Mouse (Mus musculus) bone marrow, adult 2 months (tissue): ENCODE measurements around the gene Olfr1302.

Experiments used
- CTCF ChIP-seq: fragments of 200-500 bp; IDR thresholded peaks from 2 replicates; pipeline ENCODE4 v1.5.1; 2011; ENCODE audit warnings: low read length, control low read depth; ENCODE audit not compliant: control insufficient read depth, insufficient read depth
- POLR2A ChIP-seq: fragments of 200-500 bp; IDR thresholded peaks from 2 replicates; pipeline ENCODE4 v1.6.1; 2011; ENCODE audit warnings: low read depth, mild to moderate bottlenecking, control low read depth, low read length, borderline replicate concordance; ENCODE audit not compliant: control insufficient read depth

DNA sequence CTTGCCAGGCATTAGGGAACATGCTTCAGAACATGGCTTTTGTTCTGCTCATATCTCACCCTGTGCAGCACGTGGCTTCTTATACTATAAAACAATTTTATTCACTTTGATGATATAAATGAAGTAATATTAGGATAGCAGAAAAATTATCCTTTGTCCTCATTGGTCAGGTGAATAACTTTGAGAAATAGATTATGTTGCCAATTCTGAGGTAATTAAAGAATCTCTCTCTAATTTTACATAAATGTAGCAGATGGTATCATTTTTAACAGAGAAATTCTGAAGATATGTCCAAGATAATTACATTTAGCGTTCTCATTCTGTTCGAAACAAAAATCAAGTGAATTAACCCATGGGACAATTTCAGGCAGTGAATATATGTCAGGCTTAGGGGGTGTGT lies 26.5 kb upstream of the Olfr1302 start, which contains the start of gene Olfr1301:
- TF ChIP-seq POLR2A (no peak), CTCF (no peak)
